Mouse (Mus musculus): ENCODE results near the gene Pde4c. TPM values are rescaled to one million over a fixed set of nuclear protein-coding genes. Genes with fewer than 3 reads are reported as not detected.

Gene Pde4c
- total and polyA plus RNA-seq, 2 experiments, result 10.6 to 28.0 TPM

DNA sequence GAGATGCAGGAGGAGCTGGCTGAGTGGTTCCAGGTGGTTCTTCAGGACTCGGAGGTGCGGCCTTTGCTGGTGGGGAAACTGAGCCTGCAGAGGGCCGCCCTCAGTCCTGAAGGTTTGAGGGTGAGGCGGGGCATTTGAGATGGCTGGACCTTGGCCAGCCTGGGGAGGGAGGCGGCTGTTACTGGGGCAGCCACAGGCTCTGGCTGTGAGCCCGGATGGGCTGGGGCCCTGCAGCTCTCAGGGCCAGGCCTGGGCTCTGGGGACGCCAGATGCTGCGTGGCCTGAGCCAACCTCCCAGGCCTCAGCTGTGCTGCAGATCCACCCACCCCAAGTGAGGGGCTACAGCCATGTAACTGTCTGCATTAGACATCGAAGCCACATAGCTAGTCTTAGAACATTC, 50.3 kb downstream of the Pde4c start:
- Histone ChIP-seq H3K4me3 (ENCODE audit: insufficient read depth, low read depth, low read length) (no peak overlapping the region), H3K79me2 (ENCODE audit: control insufficient read depth, insufficient read depth, low read length) (peaks cover 5% of the 10 kb centered on the region; the same call in 1 of the 2 replicates), H3K36me3 (ENCODE audit: control insufficient read depth, insufficient read depth, low read length) (no peaks in the 10 kb centered on the region), H3K4me1 (ENCODE audit: control insufficient read depth, insufficient read depth, low read length) (peaks cover 16% of the 10 kb centered on the region), H3K9ac (ENCODE audit: low read depth, low read length) (no peak overlapping the region), H3K27me3 (ENCODE audit: control insufficient read depth, insufficient read depth, low read length) (no peaks in the 10 kb centered on the region), H3K27ac (replicated peaks; ENCODE audit: insufficient read depth, low read depth, low read length) (no peak overlapping the region)
- TF ChIP-seq CTCF (IDR thresholded peaks at IDR 0.05; ENCODE audit: low read depth, low read length), result no peak
- TF ChIP-seq POLR2A (IDR thresholded peaks at IDR 0.05; ENCODE audit: extremely low read depth, insufficient read depth, low read length), result no peak
- DNase-seq (ENCODE audit: extremely low read depth, low read depth, low spot score), result no peak
- 34% methylated on average over 9 of the region's 9 CpGs for WGBS

DNA sequence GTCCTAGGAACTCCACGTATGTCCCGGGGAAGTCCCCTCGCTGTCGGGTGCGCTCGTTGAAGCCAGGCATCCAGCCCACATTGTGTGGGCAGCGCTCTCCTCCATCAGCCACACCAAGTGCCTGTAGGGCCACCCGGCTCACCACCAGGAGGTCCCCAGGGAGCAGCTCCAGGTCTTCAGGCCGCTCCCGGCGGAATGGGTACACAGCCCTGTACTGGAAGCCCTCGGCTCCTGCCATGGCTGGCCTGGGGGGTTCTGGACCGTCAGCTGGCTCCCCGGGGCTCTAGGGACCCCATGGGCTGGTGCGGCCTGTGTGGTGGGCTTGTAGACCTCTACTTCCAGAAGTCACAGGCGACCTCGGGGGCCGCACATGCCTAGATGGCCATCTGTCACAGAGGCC, 51.2 kb downstream of the Pde4c start:
- Histone ChIP-seq H3K9ac (ENCODE audit: low read depth, low read length) (no peak overlapping the region), H3K27me3 (ENCODE audit: control insufficient read depth, insufficient read depth, low read length) (no peaks in the 10 kb centered on the region), H3K36me3 (ENCODE audit: control insufficient read depth, insufficient read depth, low read length) (peaks cover 1% of the 10 kb centered on the region; the same call in 1 of the 2 replicates), H3K4me3 (ENCODE audit: insufficient read depth, low read depth, low read length) (no peak overlapping the region), H3K4me1 (ENCODE audit: control insufficient read depth, insufficient read depth, low read length) (peaks cover 16% of the 10 kb centered on the region), H3K27ac (replicated peaks; ENCODE audit: insufficient read depth, low read depth, low read length) (no peak overlapping the region), H3K79me2 (ENCODE audit: control insufficient read depth, insufficient read depth, low read length) (peaks cover 5% of the 10 kb centered on the region; the same call in 1 of the 2 replicates)
- WGBS, result 98% methylated on average over 18 of the region's 18 CpGs
- no peak for DNase-seq (ENCODE audit: extremely low read depth, low read depth, low spot score)
- TF ChIP-seq POLR2A (IDR thresholded peaks at IDR 0.05; ENCODE audit: extremely low read depth, insufficient read depth, low read length), result no peak
- TF ChIP-seq CTCF (IDR thresholded peaks at IDR 0.05; ENCODE audit: low read depth, low read length), result no peak

DNA sequence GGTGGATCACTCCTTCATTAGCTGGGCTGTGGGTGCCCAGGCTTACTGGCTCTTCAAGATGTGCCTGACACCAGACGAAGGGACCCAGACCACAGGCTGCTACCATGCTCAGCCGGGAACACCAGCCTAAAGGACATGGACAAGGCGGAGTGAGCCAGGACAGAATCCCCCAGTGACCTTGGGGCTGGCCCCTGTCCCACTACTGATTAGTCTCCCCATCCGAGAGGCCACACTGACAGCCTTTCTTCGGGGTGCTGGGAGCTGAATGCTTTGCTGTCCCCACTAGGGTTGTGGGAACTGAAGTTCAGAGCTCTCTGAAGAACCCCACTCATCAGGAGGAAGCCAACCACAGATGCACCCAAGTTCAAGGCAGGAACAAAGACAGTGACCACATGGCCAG, 51.7 kb downstream of the Pde4c start:
- Histone ChIP-seq H3K4me3 (ENCODE audit: insufficient read depth, low read depth, low read length) (no peak overlapping the region), H3K36me3 (ENCODE audit: control insufficient read depth, insufficient read depth, low read length) (peaks cover 1% of the 10 kb centered on the region; the same call in 1 of the 2 replicates), H3K27me3 (ENCODE audit: control insufficient read depth, insufficient read depth, low read length) (no peaks in the 10 kb centered on the region), H3K27ac (replicated peaks; ENCODE audit: insufficient read depth, low read depth, low read length) (no peak overlapping the region), H3K4me1 (ENCODE audit: control insufficient read depth, insufficient read depth, low read length) (peaks cover 16% of the 10 kb centered on the region), H3K79me2 (ENCODE audit: control insufficient read depth, insufficient read depth, low read length) (peaks cover 5% of the 10 kb centered on the region; the same call in 1 of the 2 replicates), H3K9ac (ENCODE audit: low read depth, low read length) (no peak overlapping the region)
- DNase-seq (ENCODE audit: extremely low read depth, low read depth, low spot score), result no peak
- 91% methylated on average over 5 of the region's 5 CpGs for WGBS
- TF ChIP-seq POLR2A (IDR thresholded peaks at IDR 0.05; ENCODE audit: extremely low read depth, insufficient read depth, low read length), result no peak
- no peak for TF ChIP-seq CTCF (IDR thresholded peaks at IDR 0.05; ENCODE audit: low read depth, low read length)

DNA sequence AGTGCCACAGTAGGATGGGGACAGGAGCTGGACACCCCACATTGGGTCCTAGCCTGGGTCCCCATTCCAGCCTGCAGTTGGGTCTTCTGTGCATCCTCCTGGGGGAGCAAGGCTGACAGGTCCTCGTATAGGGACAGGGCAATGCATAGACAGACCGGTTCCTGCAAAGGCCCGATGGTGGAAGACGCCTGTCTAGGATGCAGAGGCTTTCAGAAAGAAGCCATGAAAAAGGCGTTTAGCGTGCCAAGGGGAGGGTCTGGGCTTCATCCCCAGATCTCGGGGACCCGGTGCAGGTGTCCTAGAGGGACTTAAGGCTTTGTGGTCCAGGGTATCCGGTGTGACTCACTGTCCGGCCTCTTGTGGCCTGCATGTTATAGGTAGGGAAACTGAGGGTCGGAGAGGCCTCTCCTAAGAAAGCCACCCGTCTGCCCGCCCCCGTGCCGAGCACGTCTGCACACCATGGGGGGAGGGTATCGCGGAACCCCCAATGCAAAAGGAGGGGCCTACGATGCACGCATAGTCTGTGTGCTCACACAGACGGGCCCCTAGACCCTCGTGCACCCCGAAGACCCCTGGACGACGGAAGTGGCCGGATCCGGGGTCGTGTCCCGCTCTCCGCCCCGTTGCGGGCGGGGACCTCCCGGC, 52.5 kb downstream of the Pde4c start:
- Histone ChIP-seq H3K4me1 (ENCODE audit: control insufficient read depth, insufficient read depth, low read length) (peaks cover 16% of the 10 kb centered on the region), H3K27me3 (ENCODE audit: control insufficient read depth, insufficient read depth, low read length) (no peaks in the 10 kb centered on the region), H3K36me3 (ENCODE audit: control insufficient read depth, insufficient read depth, low read length) (peaks cover 1% of the 10 kb centered on the region; the same call in 1 of the 2 replicates), H3K79me2 (ENCODE audit: control insufficient read depth, insufficient read depth, low read length) (peaks cover 5% of the 10 kb centered on the region; the same call in 1 of the 2 replicates), H3K9ac (ENCODE audit: low read depth, low read length) (peak overlapping the region; percentile 89), H3K27ac (replicated peaks; ENCODE audit: insufficient read depth, low read depth, low read length) (peak overlapping the region; percentile 42), H3K4me3 (ENCODE audit: insufficient read depth, low read depth, low read length) (peak overlapping the region; percentile 81)
- TF ChIP-seq CTCF (IDR thresholded peaks at IDR 0.05; ENCODE audit: low read depth, low read length), result no peak
- TF ChIP-seq POLR2A (IDR thresholded peaks at IDR 0.05; ENCODE audit: extremely low read depth, insufficient read depth, low read length), result no peak
- WGBS, result 6% methylated on average over 32 of the region's 34 CpGs
- DNase-seq (ENCODE audit: extremely low read depth, low read depth, low spot score), result no peak

DNA sequence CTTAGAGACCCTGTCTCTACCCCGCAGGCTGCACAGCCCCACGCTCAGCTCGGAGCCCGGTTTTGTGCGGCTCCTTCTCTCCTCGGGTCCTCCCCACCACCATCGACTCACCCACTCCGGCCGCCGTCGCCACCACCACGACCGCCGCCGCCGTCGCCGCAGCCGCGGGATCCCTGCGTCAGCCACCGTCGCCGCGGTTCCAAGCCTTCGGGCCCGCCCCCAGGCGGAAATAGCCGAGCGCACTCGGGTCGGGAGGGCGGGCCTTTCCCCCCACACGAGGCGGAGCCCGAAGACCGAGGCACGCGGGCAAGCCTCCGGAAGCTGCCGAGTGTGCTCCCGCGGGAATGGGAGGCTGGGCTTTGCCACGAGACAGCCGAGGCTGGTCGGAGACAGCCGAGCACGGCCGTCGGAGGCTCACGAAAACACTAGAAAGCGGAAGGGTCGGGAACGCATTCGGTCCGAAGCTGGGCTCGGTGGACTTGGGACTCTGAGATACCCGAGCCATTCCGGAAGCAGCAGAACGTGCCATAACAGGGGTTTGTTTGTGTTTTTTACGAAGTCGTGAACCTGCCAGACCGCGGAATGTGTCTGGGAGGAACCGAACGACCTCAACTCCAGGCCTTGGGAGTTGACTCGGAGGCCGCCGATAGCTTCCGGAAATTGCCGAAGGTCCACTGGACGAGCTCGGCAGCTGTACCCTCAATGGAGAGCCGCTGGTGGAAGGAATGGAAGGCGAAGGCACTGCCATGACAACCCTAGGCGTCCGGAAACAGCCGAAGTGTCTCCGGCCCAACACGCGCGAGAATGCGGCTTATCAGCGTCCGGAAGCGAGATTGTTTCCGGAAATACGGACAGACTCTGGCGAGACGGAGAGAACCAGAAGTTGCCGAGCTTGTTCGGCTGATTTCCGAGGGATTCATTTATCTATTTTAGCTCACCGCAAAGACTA, 53.2 kb downstream of the Pde4c start, which contains the start of gene Pik3r2:
Gene Pik3r2, minus strand, starts transcription at position 218 of the 949 bp plus-strand sequence.
- H3K27me3 ChIP-seq (ENCODE audit: control insufficient read depth, insufficient read depth, low read length), result no peaks in the 10 kb centered on the region
- TF ChIP-seq POLR2A (IDR thresholded peaks at IDR 0.05; ENCODE audit: extremely low read depth, insufficient read depth, low read length) (peak; percentile 50), CTCF (IDR thresholded peaks at IDR 0.05; ENCODE audit: low read depth, low read length) (no peak; the same call in 1 of the 2 replicates)
- H3K27ac ChIP-seq (replicated peaks; ENCODE audit: insufficient read depth, low read depth, low read length), result peak within 1 kb of the TSS; percentile 94
- H3K79me2 ChIP-seq (ENCODE audit: control insufficient read depth, insufficient read depth, low read length), result peaks cover 5% of the 10 kb centered on the region; the same call in 1 of the 2 replicates
- peak; percentile 88 for DNase-seq (ENCODE audit: extremely low read depth, low read depth, low spot score)
- H3K4me3 ChIP-seq (ENCODE audit: insufficient read depth, low read depth, low read length), result peak within 1 kb of the TSS; percentile 81
- under 1% methylated on average over 91 of the region's 94 CpGs for WGBS
- H3K36me3 ChIP-seq (ENCODE audit: control insufficient read depth, insufficient read depth, low read length), result peaks cover 2% of the 10 kb centered on the region; the same call in 1 of the 2 replicates
- peaks cover 16% of the 10 kb centered on the region for H3K4me1 ChIP-seq (ENCODE audit: control insufficient read depth, insufficient read depth, low read length)
- H3K9ac ChIP-seq (ENCODE audit: low read depth, low read length), result peak within 1 kb of the TSS; percentile 89
